Mouse (Mus musculus): ENCODE results near the gene Morn3.

GRCm38 (mm10) chr5:123045561-123046295 lies 1.1 kb downstream of the Morn3 start:
- no peak for TF ChIP-seq TAL1 (IDR thresholded peaks at IDR 0.05; ENCODE audit: low read length)
- TF ChIP-seq GATA1 (IDR thresholded peaks at IDR 0.05; ENCODE audit: low read length): no peak

Data from erythroblast, embryonic 14.5 days (primary cell).